Comparison of ENCODE assay signal across 16 mouse cellular contexts in genomic region chr7:79123465-79123864, GRCm38 (mm10). TPM values are rescaled to one million over a fixed set of nuclear protein-coding genes. Genes with fewer than 3 reads are reported as not detected.
A peak's percentile ranks its signal among the peaks of the same experiment; 100 is the strongest.
DNase-seq lines count a peak whose midpoint lies in the region.
"Had no signal": no experiment of that assay in that cellular context is flagged by ENCODE, and none has a peak within 500 bp of the region (broad histone marks: within the 10 kb centered on the region; RNA-seq: fewer than 3 reads in every experiment).

No protein-coding gene starts in this region.

- intact Hi-C loops in left cerebral cortex, postnatal 14 days (cut with DNase I): no loop called here

- peak; percentile 62 to 91 for DNase-seq in left cerebral cortex, postnatal 14 days (ENCODE audit: low spot score in 2 of 2)
- no peak for DNase-seq in left cerebral cortex, adult 18-20 months (ENCODE audit: low spot score in 2 of 2)
- DNase-seq in layer of hippocampus, adult 11-12 months (ENCODE audit: low spot score): peak; percentile 59
- peak; percentile 36 to 37 for DNase-seq in layer of hippocampus, postnatal 25 days (ENCODE audit: extremely low spot score in 1 of 2, low spot score in 1 of 2)
- no peak for DNase-seq in lung, postnatal 25 days (ENCODE audit: low spot score)
- no peak for DNase-seq in spleen, adult 18-20 months
- DNase-seq in thymus, postnatal 0 days (ENCODE audit: low spot score): no peak
- DNase-seq: adrenal gland, postnatal 25 days; B cell, adult 2 months; cerebellum, adult 9-10 months; heart, adult 18-20 months; heart, postnatal 4 days; kidney, adult 18-20 months; kidney, postnatal 36 days; lung, embryonic 14.5 days; midbrain, embryonic 14.5 days had no signal

RNA-seq across cellular contexts. Expression of gene Hapln3, which starts 7.4 kb away (rescaled TPM):
- total RNA-seq in left cerebral cortex, postnatal 14 days (2021): 1 to 10 TPM; 3.2 to 5.3 TPM
- 1 to 10 TPM; 1.9 to 2.2 TPM for total RNA-seq in left cerebral cortex, adult 18-20 months (2021)
- total RNA-seq in layer of hippocampus, postnatal 25 days (2021): 1 to 10 TPM; 2.5 to 4.0 TPM
- 0.27 and 0.31 TPM in 2 replicates for polyA plus RNA-seq in thymus, postnatal 0 days (2015; fragmentation: Nextera tagmentation; extraction: Ambion mirVana)

RNA-seq across cellular contexts. Expression of gene Mfge8, which starts 25.4 kb away (rescaled TPM):
- 100 to 1,000 TPM; 144 to 165 TPM for total RNA-seq in left cerebral cortex, postnatal 14 days (2021)
- 100 to 1,000 TPM; 184 to 202 TPM for total RNA-seq in left cerebral cortex, adult 18-20 months (2021)
- 100 to 1,000 TPM; 146 to 168 TPM for total RNA-seq in layer of hippocampus, postnatal 25 days (2021)
- 93.0 and 104 TPM in 2 replicates for polyA plus RNA-seq in thymus, postnatal 0 days (2015; fragmentation: Nextera tagmentation; extraction: Ambion mirVana)

Comparison
In these comparisons a context has a peak if more than half of its experiments do, and no peak if none do; other contexts are left out.
1. DNase-seq: peak in left cerebral cortex, postnatal 14 days (2 of 2), layer of hippocampus, adult 11-12 months (single experiment) and layer of hippocampus, postnatal 25 days (2 of 2); none in left cerebral cortex, adult 18-20 months (0 of 2), lung, postnatal 25 days (single experiment), spleen, adult 18-20 months (0 of 2) and thymus, postnatal 0 days (single experiment).